Mouse (Mus musculus) kidney, adult 2 months (tissue): ENCODE data around the gene Agpat2.

ENCODE experiments used
- CTCF ChIP-seq: fragments of 200-500 bp; conservative IDR thresholded peaks from 2 replicates; pipeline ENCODE4 v1.5.1; 2011; ENCODE audit warnings: low read depth, mild to moderate bottlenecking, control low read depth, low read length, moderate library complexity, mixed read lengths; ENCODE audit not compliant: insufficient read depth, insufficient read length
- POLR2A ChIP-seq: fragments of 200-500 bp; IDR thresholded peaks from one replicate; pipeline ENCODE4 v1.6.1; 2011; ENCODE audit warnings: low read depth, low read length, control low read depth

GRCm38 (mm10) chr2:26610526-26610925, 6.3 kb upstream of the Agpat2 start:
- no peak for TF ChIP-seq CTCF
- no peak for TF ChIP-seq POLR2A
